Mouse (Mus musculus) myocyte (in vitro differentiated cells): ENCODE data around the gene Msh3.

Experiments
- MAX ChIP-seq: IDR thresholded peaks from one replicate; pipeline ENCODE4 v1.6.1; 2011; ENCODE audit warnings: low read depth, mild to moderate bottlenecking, control low read depth
- POLR2A ChIP-seq: IDR thresholded peaks from one replicate; pipeline ENCODE4 v1.6.1; 2011; ENCODE audit warnings: low read depth, mild to moderate bottlenecking, control low read depth, moderate library complexity; ENCODE audit not compliant: insufficient read length
- TCF12 ChIP-seq: IDR thresholded peaks from one replicate; pipeline ENCODE4 v1.6.1; 2011; ENCODE audit warnings: mild to moderate bottlenecking, control low read depth; ENCODE audit not compliant: poor library complexity, insufficient read depth, severe bottlenecking
- TCF3 ChIP-seq: IDR thresholded peaks from one replicate; pipeline ENCODE4 v1.6.1; 2011; ENCODE audit warnings: low read depth, control low read depth; ENCODE audit not compliant: insufficient read length

DNA sequence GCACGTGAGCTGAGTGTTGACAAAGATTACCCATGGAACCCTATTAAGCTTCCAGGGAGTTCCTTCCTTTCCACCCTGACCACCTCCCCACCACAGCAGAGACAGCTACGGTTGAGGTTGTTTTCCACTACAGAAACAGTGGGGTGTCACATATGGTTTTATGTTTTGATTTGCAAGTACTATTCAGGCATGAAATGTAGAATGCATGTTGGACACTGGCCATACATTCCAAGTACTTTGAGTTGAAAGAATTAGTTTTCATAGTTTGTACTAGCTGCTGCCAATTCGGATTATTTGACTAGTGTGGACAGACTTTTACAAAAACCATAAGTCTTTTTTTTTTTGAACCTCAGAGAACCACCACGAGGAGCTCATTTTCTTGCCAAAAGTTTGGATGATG, 10.5 kb upstream of the Msh3 start:
- no peak for TF ChIP-seq POLR2A
- TF ChIP-seq TCF3, result no peak
- TF ChIP-seq MAX, result no peak
- no peak for TF ChIP-seq TCF12
